Mouse (Mus musculus) ZHBTc4 (cell line): ENCODE measurements around the gene Tbc1d4.
A peak's percentile ranks its signal among the peaks of the same experiment; 100 is the strongest.

Experiments used
- DNase-seq: peaks from one replicate; pipeline ENCODE4 v3.0.0-alpha.2; 2011; ENCODE audit warnings: low read depth, low spot score

Gene Tbc1d4

GRCm38 (mm10) chr14:101608519-101609368 is at the start of gene Tbc1d4:
Tbc1d4 (minus strand) TSS chr14:101609191.
- peak; percentile 88 for DNase-seq

GRCm38 (mm10) chr14:101656307-101656706 is 47.3 kb upstream of the Tbc1d4 start:
- peak; percentile 89 for DNase-seq

GRCm38 (mm10) chr14:101654526-101654909 is 45.5 kb upstream of the Tbc1d4 start:
- peak; percentile 42 for DNase-seq

GRCm38 (mm10) chr14:101653581-101654525 is 44.9 kb upstream of the Tbc1d4 start, which contains the start of gene Uchl3:
Uchl3 (plus strand) TSS chr14:101653967.
- peak; percentile 98 for DNase-seq

GRCm38 (mm10) chr14:101652571-101652970 is 43.6 kb upstream of the Tbc1d4 start:
- DNase-seq: no peak

- no peak for DNase-seq
Measured at GRCm38 (mm10) chr14:101650551-101650950, 41.6 kb upstream of the Tbc1d4 start.

GRCm38 (mm10) chr14:101644948-101645347 is 36.0 kb upstream of the Tbc1d4 start:
- no peak for DNase-seq

GRCm38 (mm10) chr14:101640153-101640843 is 31.3 kb upstream of the Tbc1d4 start, which contains the start of gene Commd6:
Commd6 (minus strand) TSS chr14:101640686.
- peak; percentile 98 for DNase-seq

GRCm38 (mm10) chr14:101637381-101637780 is 28.4 kb upstream of the Tbc1d4 start:
- no peak for DNase-seq

GRCm38 (mm10) chr14:101635765-101636164 is 26.8 kb upstream of the Tbc1d4 start:
- no peak for DNase-seq

- DNase-seq: no peak
Measured at GRCm38 (mm10) chr14:101630548-101630947, 21.6 kb upstream of the Tbc1d4 start.

- peak; percentile 28 for DNase-seq
Measured at GRCm38 (mm10) chr14:101617680-101618079, 8.7 kb upstream of the Tbc1d4 start.

- no peak for DNase-seq
Measured at GRCm38 (mm10) chr14:101616178-101616577, 7.2 kb upstream of the Tbc1d4 start.

- DNase-seq: peak; percentile 50
Measured at GRCm38 (mm10) chr14:101613206-101613605, 4.2 kb upstream of the Tbc1d4 start.

- no peak for DNase-seq
Measured at GRCm38 (mm10) chr14:101610701-101611100, 1.7 kb upstream of the Tbc1d4 start.

- peak; percentile 72 for DNase-seq
Measured at GRCm38 (mm10) chr14:101607631-101608518, 1.1 kb downstream of the Tbc1d4 start.

GRCm38 (mm10) chr14:101605843-101606242 is 3.1 kb downstream of the Tbc1d4 start:
- peak; percentile 23 for DNase-seq

- peak; percentile 61 for DNase-seq
Measured at GRCm38 (mm10) chr14:101602851-101603250, 6.1 kb downstream of the Tbc1d4 start.

- no peak for DNase-seq
Measured at GRCm38 (mm10) chr14:101597096-101597715, 11.8 kb downstream of the Tbc1d4 start.

GRCm38 (mm10) chr14:101596691-101597090 is 12.3 kb downstream of the Tbc1d4 start:
- no peak for DNase-seq
